Mouse (Mus musculus) kidney, postnatal 14 days (tissue): ENCODE results near the gene Farp2.

Experiments used
- DNase-seq: peaks from one replicate; pipeline ENCODE4 v3.0.0; 2022; ENCODE audit warnings: mixed read lengths

Gene Farp2

GRCm38 (mm10) chr1:93563649-93564048 lies 51.8 kb downstream of the Farp2 start:
- DNase-seq, result no peak

GRCm38 (mm10) chr1:93564781-93565180 lies 52.9 kb downstream of the Farp2 start:
- DNase-seq, result no peak

- no peak for DNase-seq
Measured at GRCm38 (mm10) chr1:93567013-93567412, 55.1 kb downstream of the Farp2 start.

DNA sequence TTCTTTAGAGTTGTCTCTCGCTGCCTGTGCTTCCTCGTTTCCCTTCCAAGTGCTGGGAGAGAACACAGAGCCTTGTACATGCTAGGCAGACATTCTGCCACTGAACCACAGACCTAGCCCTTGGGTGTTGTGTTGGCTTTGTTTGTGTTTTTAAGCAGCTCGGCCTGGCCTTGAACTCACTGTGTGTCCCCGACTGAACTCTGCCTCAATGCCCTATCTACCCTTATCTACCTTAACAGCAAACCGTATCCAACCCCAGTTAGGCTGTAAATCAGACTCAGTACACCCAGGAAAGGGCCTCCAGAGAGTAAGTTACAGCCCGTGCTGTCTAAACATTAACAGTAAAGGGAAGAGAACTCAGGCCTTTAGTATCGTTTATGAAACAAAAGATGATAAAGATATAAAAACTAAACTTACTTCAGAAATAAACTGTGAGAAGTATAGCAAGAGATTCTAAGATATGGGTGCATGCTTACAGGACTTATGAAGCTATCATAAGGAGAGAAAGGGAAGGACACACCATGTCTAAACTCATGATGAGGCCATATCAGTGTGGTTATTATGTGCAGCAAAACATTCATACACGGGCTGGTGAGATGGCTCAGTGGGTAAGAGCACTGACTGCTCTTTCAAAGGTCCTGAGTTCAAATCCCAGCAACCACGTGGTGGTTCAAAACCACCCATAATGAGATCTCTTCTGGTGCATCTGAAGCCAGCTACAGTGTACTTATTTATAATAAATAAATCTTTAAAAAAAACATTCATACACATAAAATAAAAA lies 56.0 kb downstream of the Farp2 start:
- DNase-seq, result no peak

DNA sequence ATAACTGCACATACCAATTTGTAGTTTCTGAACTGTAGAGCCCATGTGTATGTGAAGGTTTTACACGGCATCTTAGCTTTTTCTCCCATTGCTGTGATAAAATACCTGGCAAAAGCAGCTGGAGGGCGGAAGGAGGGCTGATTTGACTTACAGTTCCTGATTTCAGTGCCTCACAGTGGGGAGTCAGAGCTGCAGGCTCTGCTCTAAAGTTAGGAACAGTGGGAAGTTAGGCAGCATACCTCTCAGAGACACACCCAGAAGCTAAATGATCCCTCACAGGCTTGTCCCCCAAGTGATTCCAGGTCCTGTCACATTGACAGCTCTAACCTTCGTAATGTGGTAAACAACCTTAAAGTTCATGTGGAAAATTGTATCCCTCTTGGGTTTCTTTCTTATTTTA lies 65.2 kb downstream of the Farp2 start:
- DNase-seq, result no peak

DNA sequence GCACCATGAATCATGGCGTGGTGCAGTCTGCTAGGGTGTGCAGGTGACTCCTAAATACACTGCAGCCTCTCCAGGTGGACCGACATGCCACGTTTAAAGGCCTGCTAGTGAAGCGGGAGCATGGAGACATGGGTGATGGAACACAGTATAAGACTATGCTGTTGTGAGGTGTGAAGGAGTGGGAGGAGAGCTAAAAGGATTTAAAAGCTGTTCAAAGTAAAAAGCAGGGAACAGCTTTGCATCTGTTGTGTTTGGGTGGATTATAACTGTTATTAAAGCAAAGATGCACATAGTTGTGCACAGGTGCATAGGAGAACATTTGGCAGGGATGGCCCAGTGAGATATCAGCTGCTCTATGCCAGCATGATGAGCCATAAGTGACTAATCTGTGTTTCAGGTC lies 66.0 kb downstream of the Farp2 start:
- no peak for DNase-seq

- DNase-seq, result no peak
Measured at GRCm38 (mm10) chr1:93581545-93581944, 69.7 kb downstream of the Farp2 start.

GRCm38 (mm10) chr1:93588346-93588745 lies 76.5 kb downstream of the Farp2 start:
- peak; percentile 39 for DNase-seq

DNA sequence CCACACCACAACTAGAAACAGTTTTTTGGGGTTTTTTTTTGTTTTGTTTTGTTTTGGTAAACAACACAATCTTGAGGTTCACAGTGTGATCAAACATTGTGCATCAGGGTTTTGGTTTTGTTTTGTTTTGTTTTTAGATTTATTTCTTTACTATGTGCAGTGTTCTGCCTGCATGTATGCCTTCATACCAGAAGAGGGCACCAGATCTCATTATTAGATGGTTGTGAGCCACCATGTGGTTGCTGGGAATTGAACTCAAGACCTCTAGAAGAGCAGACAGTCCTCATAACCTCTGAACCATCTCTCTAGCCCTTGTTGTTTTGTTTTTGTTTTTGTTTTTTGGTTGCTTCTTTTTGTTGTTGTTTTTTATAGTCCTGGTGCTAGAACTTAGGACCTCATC lies 82.1 kb downstream of the Farp2 start:
- DNase-seq, result no peak

GRCm38 (mm10) chr1:93595916-93596315 lies 84.0 kb downstream of the Farp2 start:
- no peak for DNase-seq

DNA sequence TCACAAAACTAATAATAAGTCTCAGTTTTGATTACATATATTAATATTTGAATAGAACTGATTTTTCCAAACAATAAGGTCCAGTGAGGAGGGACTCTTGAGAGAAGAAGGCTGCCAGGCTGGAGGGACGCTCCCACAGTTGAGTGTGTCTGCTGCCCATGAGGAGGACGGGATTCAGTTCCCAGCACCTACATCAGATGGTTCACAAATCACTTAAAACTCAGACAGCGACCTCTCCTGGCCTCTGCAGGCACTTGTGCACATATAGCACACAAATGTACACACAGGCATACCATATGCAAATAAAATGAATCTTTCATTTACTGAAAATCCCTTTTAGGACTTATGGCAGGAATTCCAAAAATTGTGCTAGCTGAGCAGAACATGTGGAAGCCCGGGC lies 91.0 kb downstream of the Farp2 start:
- DNase-seq, result no peak

- DNase-seq, result no peak
Measured at GRCm38 (mm10) chr1:93603921-93604320, 92.0 kb downstream of the Farp2 start.

- no peak for DNase-seq
Measured at GRCm38 (mm10) chr1:93607090-93608083, 95.5 kb downstream of the Farp2 start.

DNA sequence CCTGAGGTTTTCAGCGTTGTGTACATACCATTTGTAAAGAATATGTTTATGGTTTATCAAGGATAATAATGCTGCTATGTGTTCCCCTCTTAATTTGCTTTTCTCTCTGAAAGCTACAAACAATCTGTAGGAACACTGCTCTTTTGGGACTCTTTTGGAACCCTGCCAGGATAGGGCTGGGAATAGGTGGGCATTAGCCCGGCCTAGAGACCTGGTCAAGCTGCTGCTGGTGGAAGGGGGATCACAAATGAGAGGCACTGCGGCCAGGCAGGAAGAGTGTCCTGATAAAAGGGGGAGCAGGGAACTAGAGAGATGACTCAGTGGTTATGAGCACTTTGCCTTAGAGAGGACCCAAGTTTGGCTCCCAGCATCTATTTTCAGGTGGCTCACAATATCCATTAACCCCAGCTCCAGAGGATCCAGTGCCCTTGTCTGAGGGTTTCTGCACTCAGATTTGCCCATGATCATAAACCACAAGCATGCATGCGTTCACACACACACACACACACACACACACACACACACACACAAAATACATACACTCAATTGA lies 96.9 kb downstream of the Farp2 start:
- DNase-seq, result no peak

GRCm38 (mm10) chr1:93609762-93610161 lies 97.9 kb downstream of the Farp2 start:
- DNase-seq, result no peak

- peak; percentile 32 for DNase-seq
Measured at GRCm38 (mm10) chr1:93618059-93618748, 106.3 kb downstream of the Farp2 start.

DNA sequence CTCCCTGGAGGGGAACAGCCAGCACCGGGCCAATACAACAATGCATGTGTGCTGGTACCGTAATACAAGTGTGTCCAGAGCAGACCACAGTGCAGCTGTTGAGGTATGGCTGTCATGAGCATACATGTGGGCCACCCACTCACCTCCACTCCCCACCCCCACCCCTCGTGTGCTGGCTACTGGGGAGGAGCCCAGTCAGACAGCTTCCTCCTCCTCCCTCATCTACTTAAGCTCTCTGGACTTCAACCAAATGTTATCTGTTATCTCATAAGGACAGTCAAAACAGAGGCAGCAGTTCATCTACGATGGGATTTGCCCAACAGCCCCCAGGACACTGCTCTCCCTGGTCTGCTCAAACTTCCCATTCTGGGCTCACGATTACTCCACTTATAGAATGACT lies 107.1 kb downstream of the Farp2 start:
- no peak for DNase-seq

- no peak for DNase-seq
Measured at GRCm38 (mm10) chr1:93624502-93624901, 112.6 kb downstream of the Farp2 start.

GRCm38 (mm10) chr1:93630796-93631195 lies 118.9 kb downstream of the Farp2 start:
- no peak for DNase-seq

DNA sequence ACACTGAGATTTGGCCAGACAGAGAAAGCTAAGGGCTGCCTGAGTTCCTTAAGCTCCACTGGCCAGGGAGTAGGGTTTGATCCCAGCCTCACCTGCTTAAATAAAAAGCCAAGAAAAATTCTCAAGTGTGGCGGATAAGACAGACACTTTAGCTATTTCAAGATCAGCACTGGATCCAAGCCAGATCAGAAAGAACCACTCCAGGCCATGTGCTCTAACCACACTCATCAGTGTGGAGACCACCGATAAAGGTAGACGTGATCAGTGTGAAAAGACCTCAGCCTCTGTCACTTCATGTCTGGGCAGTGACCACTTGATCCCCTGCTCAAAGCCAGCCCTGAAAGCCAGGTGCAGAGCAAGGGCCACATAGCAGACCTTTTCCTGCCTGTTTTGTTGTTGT lies 120.8 kb downstream of the Farp2 start:
- no peak for DNase-seq

DNA sequence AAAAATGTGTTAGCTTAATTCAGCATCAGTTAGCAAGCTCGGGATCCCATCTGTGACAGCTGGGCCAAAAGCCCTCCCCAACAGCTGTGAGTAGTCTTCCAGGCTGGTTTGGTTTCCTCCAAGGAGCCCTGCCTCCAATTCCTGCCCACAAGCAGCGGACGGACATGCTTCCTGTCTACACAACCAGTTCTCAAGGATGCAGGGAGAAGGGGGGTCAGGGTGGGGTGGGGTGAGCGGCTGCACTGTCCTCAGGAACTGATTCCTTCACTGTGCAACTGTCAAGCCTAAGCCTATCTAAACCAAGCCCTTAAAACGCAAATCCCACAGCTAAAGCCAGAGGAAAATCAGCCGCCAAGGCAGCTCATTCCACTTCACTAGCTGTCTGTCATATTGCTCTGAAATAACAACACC lies 122.6 kb downstream of the Farp2 start:
- DNase-seq, result peak; percentile 80

- DNase-seq, result peak; percentile 74
Measured at GRCm38 (mm10) chr1:93635091-93635579, 123.3 kb downstream of the Farp2 start.
